In genomic region chr5:74246453-74246852, GRCm38 (mm10) we compare ENCODE assay signal across 20 mouse cellular contexts. TPM values are rescaled to one million over a fixed set of nuclear protein-coding genes. Genes with fewer than 3 reads are reported as not detected.
DNase-seq lines count a peak whose midpoint lies in the region; ATAC-seq lines count a peak whose summit lies in the region.
"Had no signal": no experiment of that assay in that cellular context is flagged by ENCODE, and none has a peak within 500 bp of the region (broad histone marks: within the 10 kb centered on the region; RNA-seq: fewer than 3 reads in every experiment).

No protein-coding gene starts in this region.

- no peak overlapping the region for H3K4me3 ChIP-seq in kidney, embryonic 14.5 days (ENCODE audit: low read length)
- H3K4me3 ChIP-seq in limb, embryonic 13.5 days, result no peak overlapping the region
- H3K4me3 ChIP-seq: forebrain, embryonic 13.5 days; heart, embryonic 12.5 days; limb, embryonic 15.5 days had no signal

- H3K4me2 ChIP-seq in kidney, embryonic 14.5 days (replicated peaks; ENCODE audit: low read depth, low read length), result no peak overlapping the region
- H3K4me2 ChIP-seq in limb, embryonic 13.5 days (replicated peaks), result no peak overlapping the region
- H3K4me2 ChIP-seq: forebrain, embryonic 13.5 days; heart, embryonic 12.5 days; limb, embryonic 15.5 days had no signal

- no peaks in the 10 kb centered on the region; the same call in 1 of the 2 replicates for H3K27me3 ChIP-seq in kidney, embryonic 14.5 days (ENCODE audit: control insufficient read depth, insufficient read depth, low read length)
- H3K27me3 ChIP-seq in limb, embryonic 13.5 days, result no peaks in the 10 kb centered on the region
- H3K27me3 ChIP-seq: forebrain, embryonic 13.5 days; heart, embryonic 12.5 days; limb, embryonic 15.5 days had no signal

- no peaks in the 10 kb centered on the region for H3K36me3 ChIP-seq in kidney, embryonic 14.5 days (ENCODE audit: control insufficient read depth, insufficient read depth, low read length)
- no peaks in the 10 kb centered on the region for H3K36me3 ChIP-seq in limb, embryonic 13.5 days
- H3K36me3 ChIP-seq: heart, embryonic 12.5 days; limb, embryonic 15.5 days had no signal

- no peaks in the 10 kb centered on the region for H3K9me3 ChIP-seq in kidney, embryonic 14.5 days (ENCODE audit: control insufficient read depth, low read length)
- H3K9me3 ChIP-seq in limb, embryonic 13.5 days, result no peaks in the 10 kb centered on the region
- H3K9me3 ChIP-seq: forebrain, embryonic 13.5 days; heart, embryonic 12.5 days; limb, embryonic 15.5 days had no signal

- 20% methylated on average over 4 of the region's 4 CpGs for WGBS in kidney, embryonic 14.5 days
- WGBS in limb, embryonic 13.5 days, result 64% methylated on average over 4 of the region's 4 CpGs

- peaks cover 24% of the 10 kb centered on the region for H3K4me1 ChIP-seq in kidney, embryonic 14.5 days (ENCODE audit: control insufficient read depth, insufficient read depth, low read length)
- peaks cover 40% of the 10 kb centered on the region for H3K4me1 ChIP-seq in limb, embryonic 13.5 days

- H3K27ac ChIP-seq in kidney, embryonic 14.5 days (ENCODE audit: low read depth, low read length), result 0 out of 2 replicates have a peak overlapping the region, but pooled peaks have one; percentile 17
- no peak overlapping the region; the same call in 1 of the 2 replicates for H3K27ac ChIP-seq in limb, embryonic 13.5 days
- H3K27ac ChIP-seq: forebrain, embryonic 13.5 days; limb, embryonic 15.5 days; macrophage had no signal

- DNase-seq in adrenal gland, adult 2 months, result peak; percentile 25
- no peak for DNase-seq in adrenal gland, postnatal 4 days (ENCODE audit: low spot score in 2 of 2)
- no peak for DNase-seq in kidney, adult 11 months
- DNase-seq in NIH3T3 (ENCODE audit: low read depth), result peak; percentile 61
- DNase-seq in spleen, adult 12 weeks (ENCODE audit: low spot score), result no peak
- DNase-seq in lung, postnatal 14 days, result no peak
- DNase-seq: adrenal gland, postnatal 25 days; cerebellum, postnatal 36 days; gastrocnemius, postnatal 10 days; kidney, postnatal 25 days; layer of hippocampus, postnatal 36 days; lung, adult 18-20 months; midbrain, embryonic 14.5 days; thymus, postnatal 14 days had no signal

- peak; percentile 85 for ATAC-seq in kidney, embryonic 14.5 days (ENCODE audit: low FRiP score, low TSS enrichment)
- peak; percentile 52; the same call in 1 of the 2 replicates for ATAC-seq in limb, embryonic 13.5 days (ENCODE audit: low FRiP score, low read depth)
- ATAC-seq: forebrain, embryonic 13.5 days had no signal

- H3K9ac ChIP-seq in kidney, embryonic 14.5 days (ENCODE audit: low read depth, low read length), result no peak overlapping the region
- no peak overlapping the region for H3K9ac ChIP-seq in limb, embryonic 13.5 days
- H3K9ac ChIP-seq: forebrain, embryonic 13.5 days; heart, embryonic 12.5 days; limb, embryonic 15.5 days had no signal

RNA-seq across cellular contexts. Expression of gene Rasl11b, which starts 51.4 kb away (rescaled TPM):
- total RNA-seq in adrenal gland, adult 2 months (2021), result 10 to 100 TPM; 16.8 to 24.3 TPM
- 37.4 and 41.9 TPM in 2 replicates for polyA plus RNA-seq in adrenal gland, adult 2 months (2012; rRNA removed)
- 10 to 100 TPM; 34.4 to 38.9 TPM for total RNA-seq in adrenal gland, postnatal 4 days (2021)
- polyA plus RNA-seq in kidney, embryonic 14.5 days (2014; fragmentation: Nextera tagmentation; extraction: Ambion mirVana), result 36.4 and 44.7 TPM in 2 replicates
- 147 and 149 TPM in 2 replicates for polyA plus RNA-seq in limb, embryonic 13.5 days (2015; fragmentation: Nextera tagmentation; extraction: Ambion mirVana)
- polyA plus RNA-seq: macrophage had no signal

Comparison
In these comparisons a context has a peak if more than half of its experiments do, and no peak if none do; other contexts are left out.
1. DNase-seq: peak in adrenal gland, adult 2 months (single experiment) and NIH3T3 (single experiment); none in adrenal gland, postnatal 4 days (0 of 2), kidney, adult 11 months (single experiment), spleen, adult 12 weeks (single experiment) and lung, postnatal 14 days (single experiment).